Mouse (Mus musculus) heart, adult 2 months (tissue): ENCODE data around the gene Zbed4. TPM values are rescaled to one million over a fixed set of nuclear protein-coding genes. Genes with fewer than 3 reads are reported as not detected.

Source experiments
- DNase-seq, 2 experiments: peaks; one replicate each; pipeline ENCODE4 v3.0.0; 2021
- H3K27ac ChIP-seq: fragments of 200-600 bp; 2 replicates; pipeline ENCODE4 v1.8.1; 2022
- H3K27me3 ChIP-seq: fragments of 200-500 bp; 2 replicates; pipeline ENCODE4 v1.6.1; 2012; ENCODE audit warnings: mild to moderate bottlenecking, low read length, inconsistent platforms, mixed read lengths; ENCODE audit not compliant: control insufficient read depth, insufficient read depth
- H3K36me3 ChIP-seq: fragments of 200-500 bp; 2 replicates; pipeline ENCODE4 v1.6.1; 2012; ENCODE audit warnings: low read length, inconsistent platforms; ENCODE audit not compliant: control insufficient read depth, insufficient read depth
- H3K4me1 ChIP-seq: fragments of 200-500 bp; 2 replicates; pipeline ENCODE4 v1.6.1; 2011; ENCODE audit warnings: low read length; ENCODE audit not compliant: control insufficient read depth, insufficient read depth
- H3K4me3 ChIP-seq: fragments of 200-600 bp; 2 replicates; pipeline ENCODE4 v1.8.1; 2022
- H3K79me2 ChIP-seq: fragments of 200-500 bp; replicated peaks from 2 replicates; pipeline ENCODE4 v1.6.1; 2012; ENCODE audit warnings: mild to moderate bottlenecking, inconsistent platforms, low read length, moderate library complexity, mixed read lengths; ENCODE audit not compliant: control insufficient read depth, insufficient read depth
- H3K9ac ChIP-seq: fragments of 200-500 bp; 2 replicates; pipeline ENCODE4 v1.6.1; 2012; ENCODE audit warnings: low read depth, mild to moderate bottlenecking, control low read depth, inconsistent platforms, low read length, mixed read lengths
- CTCF ChIP-seq: fragments of 200-600 bp; IDR thresholded peaks from 2 replicates; pipeline ENCODE4 v1.8.1; 2022; ENCODE audit warnings: antibody characterized with exemption, mild to moderate bottlenecking, moderate library complexity
- EP300 ChIP-seq: fragments of 200-500 bp; IDR thresholded peaks from 2 replicates; pipeline ENCODE4 v1.6.1; 2011; ENCODE audit warnings: low read depth, low read length, control low read depth; ENCODE audit not compliant: insufficient read depth
- POLR2A ChIP-seq: fragments of 200-500 bp; IDR thresholded peaks from 2 replicates; pipeline ENCODE4 v1.6.1; 2011; ENCODE audit warnings: mild to moderate bottlenecking, low read depth, low read length, control low read depth; ENCODE audit not compliant: insufficient read depth
- WGBS: fragments of 180-500 bp; shearing (Covaris S2); methylation state at CpG from one replicate; pipeline ENCODE4 v1.1.7; 2018; 5-methylcytosine and 5-hydroxymethylcytosine counted together
- intact Hi-C: fragments of 180-260 bp; cut with DNase I; formaldehyde crosslinking; loops from one replicate; pipeline ENCODE4 v1.15.1; 2025
- polyA plus RNA-seq: library from polyadenylated mRNA; depleted of rRNA; stranded (reverse); fragments of >200 nt; gene quantifications from 2 replicates; pipeline ENCODE4 v1.2.3, GENCODE M21; 2012
- total RNA-seq, 2 experiments: library from RNA; stranded (reverse); gene quantifications; 2 replicates each; pipeline ENCODE4 v1.2.3; 2021

Zbed4 gene
- total and polyA plus RNA-seq, 3 experiments = 3.3 to 9.1 (median 8.2) TPM

GRCm38 (mm10) chr15:88819026-88819905, 67.8 kb downstream of the Zbed4 start, which contains the start of the genes Alg12 and Creld2:
TSS of gene Alg12 (minus strand) at chr15:88819318.
TSS of gene Creld2 (plus strand) at chr15:88819646.
- H3K36me3 ChIP-seq = no peaks in the 10 kb centered on the region
- under 1% methylated on average over 88 of the region's 88 CpGs for WGBS
- intact Hi-C loops = loop anchor here (2.0 to 5.0 kb wide), 2 partner anchors 67 to 86 kb away; partner anchors contain the start of gene Zbed4

GRCm38 (mm10) chr15:88819906-88820303, 68.4 kb downstream of the Zbed4 start:
- peak overlapping the region; percentile 74 for H3K4me3 ChIP-seq
- WGBS = 1% methylated on average over 23 of the region's 23 CpGs
- peak overlapping the region; percentile 88 for H3K9ac ChIP-seq
- no peaks in the 10 kb centered on the region for H3K4me1 ChIP-seq
- no peak for TF ChIP-seq EP300
- no peak for TF ChIP-seq CTCF
- TF ChIP-seq POLR2A = no peak
- H3K27me3 ChIP-seq = no peaks in the 10 kb centered on the region
- no peak for DNase-seq
- H3K27ac ChIP-seq = peak overlapping the region; percentile 55
- no peaks in the 10 kb centered on the region for H3K36me3 ChIP-seq
- intact Hi-C loops = loop anchor here (2.0 to 10.0 kb wide), 3 partner anchors 68 to 255 kb away; partner anchors contain the start of genes Trabd and Zbed4
- H3K79me2 ChIP-seq = no peaks in the 10 kb centered on the region

More at GRCm38 (mm10) chr15:88819026-88819905, 67.8 kb downstream of the Zbed4 start, which contains the start of the genes Alg12 and Creld2:
- Histone ChIP-seq H3K4me3 (peak within 1 kb of the TSS; percentile 78), H3K27me3 (no peaks in the 10 kb centered on the region), H3K27ac (peak within 1 kb of the TSS; percentile 87), H3K4me1 (no peaks in the 10 kb centered on the region), H3K79me2 (no peaks in the 10 kb centered on the region), H3K9ac (peak within 1 kb of the TSS; percentile 98)
- peak; percentile 99 to 100 for DNase-seq
- TF ChIP-seq POLR2A (peak; percentile 74), EP300 (no peak), CTCF (no peak)

GRCm38 (mm10) chr15:88821403-88821802, 69.9 kb downstream of the Zbed4 start:
- Histone ChIP-seq H3K4me1 (no peaks in the 10 kb centered on the region), H3K4me3 (no peak overlapping the region), H3K79me2 (no peaks in the 10 kb centered on the region), H3K9ac (no peak overlapping the region), H3K27ac (no peak overlapping the region), H3K36me3 (no peaks in the 10 kb centered on the region), H3K27me3 (no peaks in the 10 kb centered on the region)
- 82% methylated on average over 7 of the region's 7 CpGs for WGBS
- intact Hi-C loops = loop anchor here (10.0 kb wide), 1 partner anchor 253 kb away; the partner anchor contains the start of gene Trabd
- DNase-seq = no peak
- TF ChIP-seq EP300 (no peak), CTCF (no peak), POLR2A (no peak)

GRCm38 (mm10) chr15:88822513-88822912, 71.1 kb downstream of the Zbed4 start:
- no peaks in the 10 kb centered on the region for H3K27me3 ChIP-seq
- DNase-seq = no peak
- H3K79me2 ChIP-seq = no peaks in the 10 kb centered on the region
- no peak overlapping the region for H3K9ac ChIP-seq
- H3K4me1 ChIP-seq = no peaks in the 10 kb centered on the region
- TF ChIP-seq POLR2A (no peak), EP300 (no peak), CTCF (no peak)
- intact Hi-C loops = loop anchor here (10.0 kb wide), 1 partner anchor 252 kb away; the partner anchor contains the start of gene Trabd
- H3K4me3 ChIP-seq = no peak overlapping the region
- H3K27ac ChIP-seq = no peak overlapping the region
- 91% methylated on average over 7 of the region's 7 CpGs for WGBS
- no peaks in the 10 kb centered on the region for H3K36me3 ChIP-seq

GRCm38 (mm10) chr15:88823376-88823775, 71.9 kb downstream of the Zbed4 start:
- Histone ChIP-seq H3K4me1 (no peaks in the 10 kb centered on the region), H3K9ac (no peak overlapping the region), H3K36me3 (no peaks in the 10 kb centered on the region), H3K79me2 (no peaks in the 10 kb centered on the region), H3K4me3 (no peak overlapping the region), H3K27me3 (no peaks in the 10 kb centered on the region), H3K27ac (no peak overlapping the region)
- TF ChIP-seq CTCF = no peak
- no peak for TF ChIP-seq POLR2A
- no peak for TF ChIP-seq EP300
- DNase-seq = no peak
- WGBS = 90% methylated on average over 5 of the region's 5 CpGs
- intact Hi-C loops = loop anchor here (10.0 kb wide), 1 partner anchor 251 kb away; the partner anchor contains the start of gene Trabd

GRCm38 (mm10) chr15:88827466-88827865, 76.0 kb downstream of the Zbed4 start:
- H3K79me2 ChIP-seq = no peaks in the 10 kb centered on the region
- no peak overlapping the region for H3K9ac ChIP-seq
- no peaks in the 10 kb centered on the region for H3K36me3 ChIP-seq
- no peak for DNase-seq
- H3K4me1 ChIP-seq = peaks cover 14% of the 10 kb centered on the region
- H3K4me3 ChIP-seq = no peak overlapping the region
- no peak for TF ChIP-seq EP300
- 88% methylated on average over 6 of the region's 6 CpGs for WGBS
- intact Hi-C loops = loop anchor here (10.0 kb wide), 1 partner anchor 247 kb away; the partner anchor contains the start of gene Trabd
- H3K27me3 ChIP-seq = no peaks in the 10 kb centered on the region
- H3K27ac ChIP-seq = no peak overlapping the region
